Mouse (Mus musculus): ENCODE data around the gene Rcan2.

Rcan2 gene

GRCm38 (mm10) chr17:44060781-44061180, 259.6 kb downstream of the Rcan2 start:
- intact Hi-C loops (cut with DNase I), result loop anchor here (2.0 kb wide), 1 partner anchor 120 kb away; no protein-coding TSS in a partner anchor

GRCm38 (mm10) chr17:44061289-44061890, 260.2 kb downstream of the Rcan2 start:
- intact Hi-C loops (cut with DNase I), result loop anchor here (2.0 kb wide), 1 partner anchor 119 kb away; no protein-coding TSS in a partner anchor

GRCm38 (mm10) chr17:44068876-44069275, 267.7 kb downstream of the Rcan2 start:
- intact Hi-C loops (cut with DNase I), result no loop called here

GRCm38 (mm10) chr17:44071680-44072079, 270.5 kb downstream of the Rcan2 start:
- intact Hi-C loops (cut with DNase I), result loop anchor here (10.0 kb wide), 1 partner anchor 183 kb away; no protein-coding TSS in a partner anchor

GRCm38 (mm10) chr17:44075601-44076000, 274.4 kb downstream of the Rcan2 start:
- intact Hi-C loops (cut with DNase I), result loop anchor here (10.0 kb wide), 1 partner anchor 179 kb away; no protein-coding TSS in a partner anchor

GRCm38 (mm10) chr17:44076051-44076680, 275.0 kb downstream of the Rcan2 start:
- intact Hi-C loops (cut with DNase I), result loop anchor here (1.0 to 10.0 kb wide), 2 partner anchors 54 to 179 kb away; no protein-coding TSS in a partner anchor

GRCm38 (mm10) chr17:44077146-44077842, 276.1 kb downstream of the Rcan2 start:
- intact Hi-C loops (cut with DNase I), result loop anchor here (10.0 kb wide), 1 partner anchor 178 kb away; no protein-coding TSS in a partner anchor

- intact Hi-C loops (cut with DNase I), result loop anchor here (10.0 kb wide), 1 partner anchor 177 kb away; no protein-coding TSS in a partner anchor
These were observed 276.7 kb downstream of the Rcan2 start for GRCm38 (mm10) chr17:44077843-44078160.

- intact Hi-C loops (cut with DNase I), result loop anchor here (10.0 kb wide), 1 partner anchor 176 kb away; no protein-coding TSS in a partner anchor
These were observed 277.6 kb downstream of the Rcan2 start, which contains the start of gene Enpp5 for GRCm38 (mm10) chr17:44078631-44079350. Gene Enpp5, plus strand, starts transcription at chr17:44078813.

- intact Hi-C loops (cut with DNase I), result no loop called here
These were observed 282.0 kb downstream of the Rcan2 start for GRCm38 (mm10) chr17:44083156-44083555.

- intact Hi-C loops (cut with DNase I), result no loop called here
These were observed 287.1 kb downstream of the Rcan2 start for GRCm38 (mm10) chr17:44088226-44088625.

Data from adrenal gland (tissue).